Mouse (Mus musculus): ENCODE results near the gene Pold2.

DNA sequence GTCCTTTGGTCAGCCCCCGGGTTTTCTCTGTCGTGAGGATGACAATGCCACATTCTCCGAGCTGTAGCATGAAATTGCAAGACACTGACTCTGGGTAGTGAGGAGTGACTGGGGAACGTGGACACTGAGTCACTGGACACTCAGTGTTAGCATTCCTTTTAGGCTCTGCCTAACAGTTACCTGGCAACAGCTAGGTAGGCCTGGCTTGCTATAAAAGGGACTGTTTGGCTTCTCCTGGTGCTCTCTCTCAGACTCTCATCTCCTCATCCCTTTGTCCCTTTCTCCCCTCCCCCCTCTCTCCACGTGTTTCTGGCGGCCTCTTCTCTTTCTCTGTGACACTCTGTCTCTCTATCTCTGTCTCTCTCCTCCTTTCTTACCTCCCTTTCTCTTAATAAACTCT, 24.3 kb upstream of the Pold2 start:
- no peak for TF ChIP-seq EP300 (IDR thresholded peaks at IDR 0.05; ENCODE audit: low read length)
- no peak for TF ChIP-seq SMC3 (IDR thresholded peaks at IDR 0.05; ENCODE audit: low read depth, low read length)
- TF ChIP-seq JUND (conservative IDR thresholded peaks at IDR 0.05; ENCODE audit: low read depth, low read length), result no peak
- no peak for TF ChIP-seq MAFK (IDR thresholded peaks at IDR 0.05; ENCODE audit: insufficient replicate concordance, low read length)
- no peak for TF ChIP-seq CTCF (conservative IDR thresholded peaks at IDR 0.05 in 1 of 2, IDR thresholded peaks at IDR 0.05 in 1 of 2; ENCODE audit: low read depth in 2 of 2, low read length in 2 of 2)
- no peak for TF ChIP-seq UBTF (IDR thresholded peaks at IDR 0.05; ENCODE audit: low read depth, low read length)
- no peak for TF ChIP-seq MAX (IDR thresholded peaks at IDR 0.05; ENCODE audit: low read length)
